Comparison of ENCODE assay signal across 13 mouse cellular contexts in the genomic region with DNA sequence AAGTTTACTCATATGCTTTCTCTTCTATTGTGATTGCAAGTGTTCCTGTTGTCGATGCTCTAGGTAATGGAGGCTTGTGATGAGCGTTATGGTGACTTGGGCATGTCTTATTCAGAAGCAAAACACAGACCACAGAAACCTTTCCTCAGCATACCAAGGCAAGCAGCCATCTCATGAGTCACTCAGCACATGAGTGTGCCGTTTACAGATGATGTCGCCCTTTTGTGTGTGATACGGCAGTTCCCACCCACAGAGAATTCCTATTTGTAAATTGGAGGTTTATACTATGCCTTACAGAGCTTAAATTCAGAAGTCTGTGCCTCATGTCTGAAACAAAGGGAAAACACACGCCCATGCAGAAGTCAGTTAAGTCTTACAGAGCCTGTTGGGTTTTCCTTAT. TPM values are rescaled to one million over a fixed set of nuclear protein-coding genes. Genes with fewer than 3 reads are reported as not detected.
DNase-seq lines count a peak whose midpoint lies in the region; ATAC-seq and TF ChIP-seq lines count a peak whose summit lies in the region.
"Had no signal": no experiment of that assay in that cellular context is flagged by ENCODE, and none has a peak within 500 bp of the region (broad histone marks: within the 10 kb centered on the region; RNA-seq: fewer than 3 reads in every experiment).

No protein-coding gene starts in this region.

- H3K36me3 ChIP-seq in intestine, embryonic 15.5 days: no peaks in the 10 kb centered on the region
- H3K36me3 ChIP-seq: stomach, embryonic 15.5 days had no signal

- no peak for ATAC-seq in intestine, embryonic 15.5 days

- intact Hi-C loops in gastrocnemius, adult 2 months (cut with DNase I): no loop called here

- no peak overlapping the region for H3K9ac ChIP-seq in intestine, embryonic 15.5 days
- H3K9ac ChIP-seq: limb, embryonic 15.5 days; stomach, embryonic 15.5 days had no signal

- H3K4me1 ChIP-seq in intestine, embryonic 15.5 days (replicated peaks): no peaks in the 10 kb centered on the region
- H3K4me1 ChIP-seq: limb, embryonic 15.5 days; stomach, embryonic 15.5 days had no signal

- peak overlapping the region; percentile 21; the same call in 1 of the 2 replicates for H3K27ac ChIP-seq in gastrocnemius, adult 2 months
- H3K27ac ChIP-seq in intestine, embryonic 15.5 days: no peak overlapping the region
- H3K27ac ChIP-seq: heart, adult 2 months; limb, embryonic 15.5 days; stomach, embryonic 15.5 days had no signal

- 65% methylated on average over 6 of the region's 6 CpGs for WGBS in intestine, embryonic 15.5 days

- no peak overlapping the region for H3K4me3 ChIP-seq in gastrocnemius, adult 2 months
- H3K4me3 ChIP-seq in intestine, embryonic 15.5 days (replicated peaks): no peak overlapping the region
- H3K4me3 ChIP-seq: heart, adult 2 months; limb, embryonic 15.5 days; megakaryocyte, embryonic 14.5 days; stomach, embryonic 15.5 days had no signal

- no peaks in the 10 kb centered on the region for H3K27me3 ChIP-seq in intestine, embryonic 15.5 days (replicated peaks)
- H3K27me3 ChIP-seq: limb, embryonic 15.5 days; megakaryocyte, embryonic 14.5 days; stomach, embryonic 15.5 days had no signal

- DNase-seq in gastrocnemius, adult 2 months: peak; percentile 34
- DNase-seq in gastrocnemius, postnatal 4 days (ENCODE audit: low spot score in 2 of 2): no peak
- DNase-seq in lung, postnatal 14 days: peak; percentile 9
- no peak for DNase-seq in lung, postnatal 4 days
- peak; percentile 43 for DNase-seq in adrenal gland, postnatal 14 days
- DNase-seq in right cerebral cortex, postnatal 36 days (ENCODE audit: low spot score in 2 of 2): peak; percentile 26 to 52
- DNase-seq: cerebellum, postnatal 14 days; kidney, postnatal 14 days had no signal

- TF ChIP-seq CTCF in gastrocnemius, adult 2 months (IDR thresholded peaks at IDR 0.05): no peak

- H3K9me3 ChIP-seq in intestine, embryonic 15.5 days: no peaks in the 10 kb centered on the region
- H3K9me3 ChIP-seq: limb, embryonic 15.5 days; megakaryocyte, embryonic 14.5 days; stomach, embryonic 15.5 days had no signal

- no peak overlapping the region for H3K4me2 ChIP-seq in intestine, embryonic 15.5 days (replicated peaks)
- H3K4me2 ChIP-seq: limb, embryonic 15.5 days; stomach, embryonic 15.5 days had no signal

RNA-seq across cellular contexts. Expression of gene Gna14, which starts 49.0 kb away (rescaled TPM):
- 1 to 10 TPM; 1.5 to 2.0 TPM for total RNA-seq in gastrocnemius, adult 2 months (2021)
- total RNA-seq in gastrocnemius, postnatal 4 days (2021): under 1 TPM; 0.76 to 0.96 TPM
- total RNA-seq in adrenal gland, postnatal 14 days (2021): 49.5 and 50.5 TPM in 2 replicates
- 16.6 and 18.9 TPM in 2 replicates for polyA plus RNA-seq in intestine, embryonic 15.5 days (2015; fragmentation: Nextera tagmentation; extraction: Ambion mirVana)

Comparison
In these comparisons a context has a peak if more than half of its experiments do, and no peak if none do; other contexts are left out.
1. DNase-seq: peak in gastrocnemius, adult 2 months (single experiment), lung, postnatal 14 days (single experiment), adrenal gland, postnatal 14 days (single experiment) and right cerebral cortex, postnatal 36 days (2 of 2); none in gastrocnemius, postnatal 4 days (0 of 2) and lung, postnatal 4 days (0 of 2).
2. RNA of gene Gna14, which starts 49.0 kb away (total RNA-seq): 49.5 to 50.5 TPM in adrenal gland, postnatal 14 days; 1.5 to 2.0 TPM in gastrocnemius, adult 2 months and 0.76 to 0.96 TPM in gastrocnemius, postnatal 4 days; every median in the first group is over 10 times any median in the second.